In genomic region chr5:122821524-122821885, GRCm38 (mm10) we compare ENCODE assay signal across 8 mouse cellular contexts. TPM values are rescaled to one million over a fixed set of nuclear protein-coding genes. Genes with fewer than 3 reads are reported as not detected.
DNase-seq lines count a peak whose midpoint lies in the region; ATAC-seq and TF ChIP-seq lines count a peak whose summit lies in the region.

No protein-coding gene starts in this region.

- peak overlapping the region; percentile 58 for H3K9ac ChIP-seq in liver, adult 2 months (ENCODE audit: low read depth, low read length)
- peak overlapping the region; percentile 88 for H3K9ac ChIP-seq in embryonic facial prominence, embryonic 14.5 days (ENCODE audit: low read depth, low read length)
- H3K9ac ChIP-seq in intestine, postnatal 0 days (ENCODE audit: low read depth, low read length), result peak overlapping the region; percentile 77
- H3K9ac ChIP-seq in neural tube, embryonic 13.5 days, result peak overlapping the region; percentile 70

- peaks cover 15% of the 10 kb centered on the region; the same call in 1 of the 2 replicates for H3K36me3 ChIP-seq in liver, adult 2 months (ENCODE audit: control insufficient read depth, insufficient read depth, low read length)
- peaks cover 30% of the 10 kb centered on the region for H3K36me3 ChIP-seq in embryonic facial prominence, embryonic 14.5 days (ENCODE audit: control insufficient read depth, insufficient read depth, low read length)
- H3K36me3 ChIP-seq in intestine, postnatal 0 days (ENCODE audit: control insufficient read depth, insufficient read depth), result peaks cover 27% of the 10 kb centered on the region
- peaks cover 27% of the 10 kb centered on the region for H3K36me3 ChIP-seq in neural tube, embryonic 13.5 days

- no peak for TF ChIP-seq POLR2A in liver, adult 2 months (IDR thresholded peaks at IDR 0.05; ENCODE audit: extremely low read depth, insufficient read depth, low read length)

- H3K27ac ChIP-seq in liver, adult 2 months (replicated peaks; ENCODE audit: insufficient read depth, low read depth, low read length), result peak overlapping the region; percentile 54
- H3K27ac ChIP-seq in embryonic facial prominence, embryonic 14.5 days (replicated peaks; ENCODE audit: low read depth, low read length), result peak overlapping the region; percentile 95
- H3K27ac ChIP-seq in intestine, postnatal 0 days (ENCODE audit: low read depth, low read length), result peak overlapping the region; percentile 95
- H3K27ac ChIP-seq in neural tube, embryonic 13.5 days (replicated peaks), result peak overlapping the region; percentile 96

- H3K4me1 ChIP-seq in liver, adult 2 months (ENCODE audit: control insufficient read depth, insufficient read depth, low read length), result peaks cover 2% of the 10 kb centered on the region; the same call in 1 of the 2 replicates
- H3K4me1 ChIP-seq in embryonic facial prominence, embryonic 14.5 days (ENCODE audit: control insufficient read depth, insufficient read depth, low read length), result peaks cover 11% of the 10 kb centered on the region; the same call in 1 of the 2 replicates
- H3K4me1 ChIP-seq in intestine, postnatal 0 days (replicated peaks; ENCODE audit: control insufficient read depth, insufficient read depth, low read length), result no peaks in the 10 kb centered on the region
- H3K4me1 ChIP-seq in neural tube, embryonic 13.5 days (replicated peaks), result peaks cover 21% of the 10 kb centered on the region

- no peak for DNase-seq in liver, adult 2 months (ENCODE audit: extremely low read depth, low read depth, low spot score)
- DNase-seq in liver, result no peak
- DNase-seq in embryonic facial prominence, embryonic 14.5 days (ENCODE audit: low spot score), result no peak
- no peak for DNase-seq in adrenal gland, adult (ENCODE audit: inconsistent age in 2 of 2, low spot score in 1 of 2)
- DNase-seq in adrenal gland, adult 8-10 months, result no peak
- no peak for DNase-seq in layer of hippocampus, adult 9-10 months (ENCODE audit: low spot score)

- peak overlapping the region; percentile 56 for H3K4me3 ChIP-seq in liver, adult 2 months (ENCODE audit: insufficient read depth, low read depth, low read length)
- peak overlapping the region; percentile 74 for H3K4me3 ChIP-seq in embryonic facial prominence, embryonic 14.5 days (ENCODE audit: low read depth, low read length)
- peak overlapping the region; percentile 82 for H3K4me3 ChIP-seq in intestine, postnatal 0 days (ENCODE audit: low read depth, low read length)
- peak overlapping the region; percentile 76 for H3K4me3 ChIP-seq in neural tube, embryonic 13.5 days

- ATAC-seq in embryonic facial prominence, embryonic 14.5 days (ENCODE audit: low read depth), result peak; percentile 45; the same call in 1 of the 2 replicates
- ATAC-seq in intestine, postnatal 0 days, result peak; percentile 29
- peak; percentile 76 for ATAC-seq in neural tube, embryonic 13.5 days (ENCODE audit: low read depth)

- peak overlapping the region; percentile 59 for H3K4me2 ChIP-seq in embryonic facial prominence, embryonic 14.5 days (ENCODE audit: low read depth, low read length)
- peak overlapping the region; percentile 74 for H3K4me2 ChIP-seq in intestine, postnatal 0 days (replicated peaks; ENCODE audit: low read depth)
- peak overlapping the region; percentile 57 for H3K4me2 ChIP-seq in neural tube, embryonic 13.5 days

- TF ChIP-seq CTCF in liver, adult 2 months (IDR thresholded peaks at IDR 0.05; ENCODE audit: low read depth, low read length), result no peak
- no peak for TF ChIP-seq CTCF in intestine, postnatal 0 days (IDR thresholded peaks at IDR 0.05; ENCODE audit: low read depth)

- H3K27me3 ChIP-seq in liver, adult 2 months (ENCODE audit: control insufficient read depth, insufficient read depth, low read length), result no peaks in the 10 kb centered on the region
- no peaks in the 10 kb centered on the region for H3K27me3 ChIP-seq in embryonic facial prominence, embryonic 14.5 days (replicated peaks; ENCODE audit: control insufficient read depth, insufficient read depth, low read length)
- no peaks in the 10 kb centered on the region for H3K27me3 ChIP-seq in intestine, postnatal 0 days (replicated peaks; ENCODE audit: control insufficient read depth, insufficient read depth, low read length)
- H3K27me3 ChIP-seq in neural tube, embryonic 13.5 days, result no peaks in the 10 kb centered on the region

- H3K9me3 ChIP-seq in embryonic facial prominence, embryonic 14.5 days (ENCODE audit: control insufficient read depth, low read length), result no peaks in the 10 kb centered on the region
- H3K9me3 ChIP-seq in intestine, postnatal 0 days (ENCODE audit: control insufficient read depth), result no peaks in the 10 kb centered on the region
- H3K9me3 ChIP-seq in neural tube, embryonic 13.5 days, result no peaks in the 10 kb centered on the region

- H3K79me2 ChIP-seq in liver, adult 2 months (ENCODE audit: control insufficient read depth, insufficient read depth, low read length), result peaks cover 3% of the 10 kb centered on the region; the same call in 1 of the 2 replicates

- 0% methylated on average over 10 of the region's 10 CpGs for WGBS in liver, adult 2 months
- under 1% methylated on average over 10 of the region's 10 CpGs for WGBS in embryonic facial prominence, embryonic 14.5 days
- under 1% methylated on average over 10 of the region's 10 CpGs for WGBS in intestine, postnatal 0 days
- 0% methylated on average over 10 of the region's 10 CpGs for WGBS in neural tube, embryonic 13.5 days

RNA-seq across cellular contexts. Expression of gene Anapc5, which starts 0.4 kb away (rescaled TPM):
- 93.9 and 99.0 TPM in 2 replicates for total RNA-seq in liver, adult 2 months (2014; rRNA removed)
- 61.0 and 61.9 TPM in 2 replicates for polyA plus RNA-seq in liver, adult 2 months (2012; rRNA removed)
- polyA plus RNA-seq in embryonic facial prominence, embryonic 14.5 days (2014; fragmentation: Nextera tagmentation; extraction: Ambion mirVana), result 367 and 424 TPM in 2 replicates
- polyA plus RNA-seq in intestine, postnatal 0 days (2015; fragmentation: Nextera tagmentation; extraction: Ambion mirVana), result 134 and 145 TPM in 2 replicates
- polyA plus RNA-seq in neural tube, embryonic 13.5 days (2015; fragmentation: Nextera tagmentation; extraction: Ambion mirVana), result 457 and 480 TPM in 2 replicates
- total RNA-seq in adrenal gland, adult 8-10 months (2022), result 100 to 1,000 TPM; 157 to 222 (median 203) TPM

RNA-seq across cellular contexts. Expression of gene Rnf34, which starts 28.3 kb away (rescaled TPM):
- 4.1 and 5.3 TPM in 2 replicates for total RNA-seq in liver, adult 2 months (2014; rRNA removed)
- 3.4 TPM in 2 replicates for polyA plus RNA-seq in liver, adult 2 months (2012; rRNA removed)
- 32.8 and 37.1 TPM in 2 replicates for polyA plus RNA-seq in embryonic facial prominence, embryonic 14.5 days (2014; fragmentation: Nextera tagmentation; extraction: Ambion mirVana)
- 18.3 and 21.0 TPM in 2 replicates for polyA plus RNA-seq in intestine, postnatal 0 days (2015; fragmentation: Nextera tagmentation; extraction: Ambion mirVana)
- 45.0 and 57.1 TPM in 2 replicates for polyA plus RNA-seq in neural tube, embryonic 13.5 days (2015; fragmentation: Nextera tagmentation; extraction: Ambion mirVana)
- total RNA-seq in adrenal gland, adult 8-10 months (2022), result 10 to 100 TPM; 18.5 to 34.4 (median 27.0) TPM

RNA-seq across cellular contexts. Expression of gene Camkk2, which starts 42.3 kb away (rescaled TPM):
- 6.3 and 8.3 TPM in 2 replicates for total RNA-seq in liver, adult 2 months (2014; rRNA removed)
- 16.4 and 17.7 TPM in 2 replicates for polyA plus RNA-seq in liver, adult 2 months (2012; rRNA removed)
- 27.7 and 28.4 TPM in 2 replicates for polyA plus RNA-seq in embryonic facial prominence, embryonic 14.5 days (2014; fragmentation: Nextera tagmentation; extraction: Ambion mirVana)
- 11.0 and 13.4 TPM in 2 replicates for polyA plus RNA-seq in intestine, postnatal 0 days (2015; fragmentation: Nextera tagmentation; extraction: Ambion mirVana)
- 55.4 and 57.5 TPM in 2 replicates for polyA plus RNA-seq in neural tube, embryonic 13.5 days (2015; fragmentation: Nextera tagmentation; extraction: Ambion mirVana)
- total RNA-seq in adrenal gland, adult 8-10 months (2022), result 10 to 100 TPM; 32.8 to 36.2 (median 34.9) TPM
